ENCODE assay signal across 9 mouse cellular contexts in genomic region chr9:44509487-44510354, GRCm38 (mm10). TPM values are rescaled to one million over a fixed set of nuclear protein-coding genes. Genes with fewer than 3 reads are reported as not detected.
A peak's percentile ranks its signal among the peaks of the same experiment; 100 is the strongest.
DNase-seq lines count a peak whose midpoint lies in the region; ATAC-seq lines count a peak whose summit lies in the region.
"Had no signal": no experiment of that assay in that cellular context is flagged by ENCODE, and none has a peak within 500 bp of the region (broad histone marks: within the 10 kb centered on the region; RNA-seq: fewer than 3 reads in every experiment).

No protein-coding gene starts in this region.

- peak; percentile 51; the same call in 1 of the 2 replicates for ATAC-seq in frontal cortex, adult (ENCODE audit: low TSS enrichment)

- peaks cover 43% of the 10 kb centered on the region for H3K4me1 ChIP-seq in hindbrain, embryonic 10.5 days (replicated peaks)

- peak overlapping the region; percentile 78 for H3K27ac ChIP-seq in hindbrain, embryonic 10.5 days

- H3K27me3 ChIP-seq in hindbrain, embryonic 10.5 days (ENCODE audit: insufficient read depth, poor library complexity, severe bottlenecking), result peaks cover 17% of the 10 kb centered on the region

- peak; percentile 77 for DNase-seq in R1 (ENCODE audit: low read depth, low spot score)
- peak; percentile 91 for DNase-seq in cerebellum, adult 9-11 months
- peak; percentile 75 for DNase-seq in hindbrain, embryonic 10.5 days (ENCODE audit: low spot score)
- peak; percentile 84 to 85 for DNase-seq in layer of hippocampus, postnatal 10 days (ENCODE audit: low spot score in 2 of 2)
- peak; percentile 94 for DNase-seq in lung, postnatal 14 days
- peak; percentile 88 for DNase-seq in ovary, postnatal 10 days (ENCODE audit: low spot score)
- DNase-seq in thymus, postnatal 14 days, result peak; percentile 94

- no peaks in the 10 kb centered on the region for H3K9me3 ChIP-seq in hindbrain, embryonic 10.5 days

- 11% methylated on average over 27 of the region's 27 CpGs for WGBS in hindbrain, embryonic 10.5 days

- H3K36me3 ChIP-seq in hindbrain, embryonic 10.5 days, result peaks cover 47% of the 10 kb centered on the region

- H3K4me3 ChIP-seq in hindbrain, embryonic 10.5 days, result peak overlapping the region; percentile 53

RNA-seq across cellular contexts. Expression of gene Bcl9l, which starts 27.1 kb away (rescaled TPM):
- 4.6 and 7.3 TPM in 2 replicates for polyA plus RNA-seq in hindbrain, embryonic 10.5 days (2016; fragmentation: Nextera tagmentation; extraction: Ambion mirVana)
- 10 to 100 TPM; 91.2 to 97.7 TPM for total RNA-seq in layer of hippocampus, postnatal 10 days (2021)

RNA-seq across cellular contexts. Expression of gene Cxcr5, which starts 52.0 kb away (rescaled TPM):
- not detected in 2 replicates for polyA plus RNA-seq in hindbrain, embryonic 10.5 days (2016; fragmentation: Nextera tagmentation; extraction: Ambion mirVana)
- total RNA-seq in layer of hippocampus, postnatal 10 days (2021), result not detected
- total RNA-seq: left cerebral cortex, adult 8-10 months had no signal

RNA-seq across cellular contexts. Expression of gene Upk2, which starts 54.9 kb away (rescaled TPM):
- 0.14 TPM in 1 of 2 replicates, not detected in the other for polyA plus RNA-seq in hindbrain, embryonic 10.5 days (2016; fragmentation: Nextera tagmentation; extraction: Ambion mirVana)
- total RNA-seq in layer of hippocampus, postnatal 10 days (2021), result not detected
- total RNA-seq: left cerebral cortex, adult 8-10 months had no signal

Comparison
In these comparisons a context has a peak if more than half of its experiments do, and no peak if none do; other contexts are left out.
1. Peak in every context shown above with its lines: DNase-seq, ATAC-seq, H3K4me3 ChIP-seq and H3K27ac ChIP-seq.